Mouse (Mus musculus): ENCODE data around the gene 4931406P16Rik.
A peak's percentile ranks its signal among the peaks of the same experiment; 100 is the strongest.
"Not testable (repeated sequence)": the region's sequence is repeated elsewhere in the genome, so short reads cannot be mapped to it uniquely, and the experiment has no call there.

The 4931406P16Rik gene

GRCm38 (mm10) chr7:34313443-34313875 is at the start of gene 4931406P16Rik:
Gene 4931406P16Rik (minus strand): TSS chr7:34313551.
- peak; percentile 92 for DNase-seq

GRCm38 (mm10) chr7:34355629-34356028 is 42.3 kb upstream of the 4931406P16Rik start:
- no peak for DNase-seq

DNA sequence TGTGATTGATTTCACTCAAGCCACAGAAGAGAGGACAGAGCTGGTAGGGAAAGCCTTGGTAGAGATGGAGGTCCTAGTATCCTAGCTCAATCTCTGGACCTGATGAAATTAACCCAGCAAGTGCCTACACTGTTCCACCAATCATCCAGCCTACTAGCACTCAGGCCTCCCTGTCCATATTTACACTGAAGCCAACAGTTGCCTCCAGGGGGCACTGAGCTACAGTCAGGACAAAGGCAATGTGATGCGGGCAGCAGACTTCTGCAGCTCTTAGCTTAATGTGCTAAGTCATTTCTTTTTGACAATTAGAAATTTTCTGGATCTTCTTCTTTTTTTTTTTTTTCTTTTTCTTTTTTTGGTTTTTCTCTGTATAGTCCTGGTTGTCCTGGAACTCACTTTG is 38.6 kb upstream of the 4931406P16Rik start:
- peak; percentile 25 for DNase-seq

DNA sequence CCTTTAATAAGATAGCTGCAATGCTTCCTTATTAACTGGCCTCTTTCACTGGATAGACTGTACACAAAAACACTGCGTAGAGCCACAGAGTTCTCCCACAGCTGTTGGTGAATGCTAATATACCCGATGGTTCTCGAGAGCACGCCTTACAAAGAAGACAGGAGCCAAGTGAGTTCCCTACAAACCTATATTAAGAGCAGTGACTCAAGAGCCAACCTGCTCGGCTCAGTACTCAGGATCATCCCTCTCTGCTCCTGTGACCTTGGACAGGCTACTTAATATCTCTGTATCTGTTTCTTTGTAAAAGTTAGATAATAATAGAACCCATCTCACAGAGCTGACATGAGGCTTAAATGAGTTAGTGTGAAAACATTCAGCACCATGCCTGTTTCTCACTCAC is 36.8 kb upstream of the 4931406P16Rik start:
- DNase-seq, result no peak

DNA sequence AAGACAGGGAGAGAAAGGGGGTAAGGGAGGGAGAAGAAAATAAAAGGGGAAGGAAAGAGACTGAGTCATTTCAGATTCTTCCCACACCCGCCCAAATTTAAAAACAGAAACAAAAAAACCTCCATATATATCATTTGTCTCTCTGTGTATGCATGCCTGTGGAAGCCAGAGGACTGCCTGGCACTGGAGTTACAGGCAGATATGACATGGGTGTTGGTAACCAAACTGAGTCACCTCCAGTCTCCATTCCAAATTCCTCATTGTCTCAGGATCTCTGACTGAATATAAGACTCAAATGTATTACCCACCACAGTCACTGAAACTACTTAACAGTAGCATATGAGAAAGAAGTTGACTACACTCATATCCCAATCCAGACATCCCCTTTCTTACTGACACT is 34.7 kb upstream of the 4931406P16Rik start:
- DNase-seq, result no peak

- no peak for DNase-seq
These were observed 33.7 kb upstream of the 4931406P16Rik start for GRCm38 (mm10) chr7:34347041-34347440.

DNA sequence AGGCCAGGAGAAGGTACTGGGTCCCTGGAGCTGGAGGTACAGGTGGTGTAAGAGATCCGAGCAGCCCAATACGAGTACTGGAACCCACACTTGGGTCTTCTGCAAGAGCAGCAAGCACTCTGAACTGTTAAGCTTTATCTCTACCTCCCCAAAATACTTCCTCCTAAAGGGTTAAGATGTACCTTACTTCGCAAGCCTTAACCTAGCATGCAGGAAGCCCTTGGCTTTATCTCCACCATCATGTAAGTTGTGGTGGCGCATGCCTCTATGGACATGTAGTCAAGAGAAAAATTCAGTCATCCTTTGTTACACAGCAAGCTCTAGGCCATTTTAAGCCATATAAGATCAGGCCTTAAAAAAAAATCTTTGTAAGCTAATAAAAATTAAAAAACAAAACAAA is 33.2 kb upstream of the 4931406P16Rik start:
- no peak for DNase-seq

DNA sequence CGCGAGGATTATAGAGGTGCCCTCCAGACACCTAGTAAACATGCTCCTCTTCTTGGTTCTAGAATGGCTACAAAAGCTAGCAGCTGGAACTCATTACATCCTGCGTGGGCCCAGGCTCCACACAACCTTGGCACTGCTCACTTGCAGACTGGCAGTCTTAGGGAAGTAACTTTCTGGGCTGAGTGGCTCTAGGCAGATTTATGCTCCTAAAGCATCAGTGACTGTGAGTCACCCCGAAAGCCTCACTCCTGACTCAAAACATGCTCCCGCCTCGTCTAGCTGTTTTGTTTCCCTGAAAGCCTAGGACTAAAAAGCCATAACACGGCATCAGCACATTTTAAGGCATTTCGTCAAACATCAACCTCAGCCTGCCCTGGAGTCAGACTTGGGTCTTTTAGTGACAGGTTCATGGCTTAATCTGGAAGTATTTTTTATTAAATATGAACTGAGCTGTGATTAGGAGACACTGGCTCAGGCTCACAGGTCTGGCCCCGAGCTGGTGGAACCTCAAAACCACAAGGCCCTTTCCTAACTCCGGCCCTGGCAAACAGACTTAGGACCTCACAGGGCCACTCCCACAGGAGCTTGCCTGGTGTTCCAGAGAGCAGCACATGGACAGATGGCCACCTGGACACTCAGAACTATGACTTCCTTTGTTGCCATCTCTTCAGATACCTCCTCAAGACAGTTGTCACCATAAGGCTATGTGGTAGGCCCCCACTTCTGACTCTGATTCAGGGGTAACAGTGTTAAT is 28.9 kb upstream of the 4931406P16Rik start:
- no peak for DNase-seq

DNA sequence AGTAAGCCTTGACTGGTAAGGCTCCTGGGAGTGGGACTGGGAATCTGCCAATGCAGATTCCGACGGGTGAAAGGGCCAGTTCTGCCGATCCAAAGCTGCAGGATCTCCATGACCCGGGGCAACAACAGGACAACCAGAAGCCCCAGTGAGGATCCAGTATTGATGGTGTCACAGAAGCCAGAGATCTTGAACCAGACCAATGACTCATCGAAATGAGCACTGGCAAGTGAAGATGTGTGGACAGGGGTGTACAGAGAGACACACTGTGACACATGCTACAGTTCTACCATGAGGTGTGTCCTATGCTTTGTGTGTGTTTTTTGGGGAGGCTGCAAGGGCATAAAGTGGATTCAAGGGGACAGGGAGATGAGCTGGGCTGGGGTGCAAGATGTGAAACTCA is 27.5 kb upstream of the 4931406P16Rik start:
- DNase-seq, result no peak

GRCm38 (mm10) chr7:34339164-34339489 is 25.8 kb upstream of the 4931406P16Rik start:
- DNase-seq, result no peak

GRCm38 (mm10) chr7:34338445-34339163 is 25.3 kb upstream of the 4931406P16Rik start:
- DNase-seq, result no peak

DNA sequence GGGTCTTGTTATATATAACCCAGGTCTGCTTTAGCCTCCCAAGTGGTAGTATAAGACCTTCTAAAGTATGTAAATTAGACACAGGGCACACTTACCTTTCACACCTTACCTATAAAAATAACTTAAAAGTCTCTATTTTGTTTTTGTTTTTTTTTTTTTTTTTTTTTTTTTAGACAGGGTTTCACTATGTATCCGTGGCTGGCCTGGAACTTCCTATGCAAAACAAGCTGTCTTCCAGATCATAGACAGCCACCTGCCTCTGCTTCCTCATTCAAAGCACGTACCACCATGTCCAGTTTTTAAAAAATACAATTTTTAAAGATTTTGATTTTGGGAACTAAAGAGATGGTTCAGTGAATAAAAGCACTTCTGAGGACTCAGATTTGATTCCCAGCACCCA is 23.9 kb upstream of the 4931406P16Rik start:
- no peak for DNase-seq

DNA sequence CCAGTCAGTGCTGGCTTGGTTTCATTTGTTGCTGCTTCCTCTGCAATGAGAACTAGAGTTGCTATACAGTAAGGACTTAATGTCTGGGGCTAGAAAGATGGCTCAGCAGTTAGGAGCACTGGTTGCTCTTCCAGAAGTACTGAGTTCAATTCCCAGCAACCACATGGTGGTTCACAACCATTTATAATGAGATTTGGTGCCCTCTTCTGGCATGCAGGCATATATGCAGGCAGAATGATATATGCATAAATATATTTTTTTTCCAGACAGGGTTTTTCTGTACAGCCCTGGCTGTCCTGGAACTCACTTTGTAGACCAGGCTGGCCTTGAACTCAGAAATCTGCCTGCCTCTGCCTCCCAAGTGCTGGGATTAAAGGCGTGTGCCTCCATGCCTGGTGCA is 23.2 kb upstream of the 4931406P16Rik start:
- DNase-seq, result not testable (repeated sequence)

GRCm38 (mm10) chr7:34327493-34327892 is 14.1 kb upstream of the 4931406P16Rik start:
- DNase-seq, result no peak

DNA sequence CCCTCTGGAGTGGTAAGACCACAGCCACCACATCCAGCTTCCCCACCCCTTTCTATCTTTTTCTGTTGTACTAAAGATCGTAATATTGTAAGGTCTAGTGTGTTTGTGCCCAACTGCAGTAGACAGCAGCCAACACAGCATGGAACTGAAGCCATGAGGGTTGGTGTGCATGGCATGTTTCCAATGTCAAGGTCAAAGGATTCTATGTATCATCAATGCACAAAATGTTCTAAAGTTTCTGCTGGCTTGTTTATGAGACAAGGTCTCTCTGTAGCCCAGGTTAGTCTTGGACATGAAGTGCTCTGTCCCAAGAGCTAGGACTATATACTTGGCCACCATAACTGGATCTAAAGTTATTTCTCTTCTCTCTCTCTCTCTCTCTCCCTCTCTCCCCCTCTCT is 11.5 kb upstream of the 4931406P16Rik start:
- no peak for DNase-seq

DNA sequence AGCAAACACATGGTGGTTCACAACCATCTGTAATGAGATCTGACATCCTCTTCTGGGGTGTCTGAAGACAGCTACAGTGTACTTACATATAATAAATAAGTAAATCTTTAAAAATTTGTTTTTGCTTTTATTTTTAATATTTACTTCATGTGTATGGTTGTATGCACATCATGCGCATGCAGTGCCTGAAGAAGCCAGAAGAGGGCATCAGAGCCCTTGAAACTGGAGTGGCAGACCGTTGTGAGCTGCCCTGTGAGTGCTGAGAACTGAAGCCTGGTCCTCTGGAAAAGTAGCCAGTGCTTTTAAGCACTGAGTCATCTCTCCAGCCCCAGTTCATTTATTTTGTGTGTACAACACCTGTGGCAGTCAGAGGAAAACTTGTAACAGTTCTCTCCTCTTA is 10.7 kb upstream of the 4931406P16Rik start:
- DNase-seq, result no peak

DNA sequence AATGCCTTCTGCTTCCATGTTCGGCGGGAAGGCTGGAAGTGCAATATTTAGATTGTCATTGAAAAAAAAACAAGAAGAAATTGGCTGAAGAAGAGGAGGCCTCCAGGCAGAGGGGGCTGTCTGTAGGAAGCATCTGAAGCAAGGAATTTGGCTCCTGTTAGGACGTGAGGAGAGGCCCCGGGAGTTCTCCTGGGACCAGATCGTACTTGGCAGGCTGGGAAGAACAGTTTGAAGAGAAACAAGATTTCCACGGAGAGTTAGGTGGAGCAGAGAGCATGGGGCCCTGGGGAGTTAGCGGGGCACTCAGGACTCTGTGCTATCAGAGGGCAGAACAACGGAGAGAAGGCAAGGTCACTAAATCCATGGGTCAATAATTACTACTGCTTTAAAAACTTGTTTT is 10.0 kb upstream of the 4931406P16Rik start:
- DNase-seq, result no peak

- no peak for DNase-seq
These were observed 8.6 kb upstream of the 4931406P16Rik start for GRCm38 (mm10) chr7:34321958-34322357.

DNA sequence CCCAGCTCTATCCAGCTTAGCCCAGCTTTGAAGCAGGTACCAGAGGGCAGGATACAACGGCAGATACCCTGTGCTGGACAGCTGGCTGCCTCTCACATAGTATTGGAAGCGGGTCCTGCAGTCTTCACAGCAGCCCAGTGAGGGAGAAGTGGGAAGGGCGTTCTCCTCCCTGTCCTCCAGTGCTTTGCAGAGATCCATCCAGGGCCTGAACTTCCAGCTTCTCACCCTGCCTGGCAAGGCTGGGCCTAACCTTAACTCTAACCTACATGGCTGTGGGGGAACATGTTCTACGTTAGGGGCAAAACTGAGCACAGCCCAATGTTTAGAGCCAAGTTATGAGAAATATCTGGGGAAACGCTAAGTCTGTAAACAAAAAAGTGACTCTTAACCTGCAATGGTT is 7.8 kb upstream of the 4931406P16Rik start:
- DNase-seq, result no peak

DNA sequence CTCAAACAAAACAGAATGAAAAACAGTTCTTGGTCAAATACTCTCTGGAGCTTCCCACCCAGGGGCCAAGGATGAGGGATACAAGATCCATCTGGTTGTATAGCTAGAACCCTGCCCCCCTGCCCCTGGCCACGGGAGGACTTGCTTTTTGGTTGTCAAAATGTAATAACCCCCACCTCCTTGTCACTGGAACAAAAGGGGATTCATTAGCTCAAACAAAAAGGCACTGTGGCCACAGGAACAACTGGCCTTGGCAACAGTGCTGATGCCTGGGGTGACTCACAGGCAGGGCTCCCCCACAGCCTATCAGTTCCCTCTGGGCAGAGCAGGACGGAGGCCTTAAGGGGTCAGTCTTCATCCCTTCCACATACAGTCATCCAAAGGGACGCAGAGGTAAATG is 6.6 kb upstream of the 4931406P16Rik start:
- DNase-seq, result no peak

DNA sequence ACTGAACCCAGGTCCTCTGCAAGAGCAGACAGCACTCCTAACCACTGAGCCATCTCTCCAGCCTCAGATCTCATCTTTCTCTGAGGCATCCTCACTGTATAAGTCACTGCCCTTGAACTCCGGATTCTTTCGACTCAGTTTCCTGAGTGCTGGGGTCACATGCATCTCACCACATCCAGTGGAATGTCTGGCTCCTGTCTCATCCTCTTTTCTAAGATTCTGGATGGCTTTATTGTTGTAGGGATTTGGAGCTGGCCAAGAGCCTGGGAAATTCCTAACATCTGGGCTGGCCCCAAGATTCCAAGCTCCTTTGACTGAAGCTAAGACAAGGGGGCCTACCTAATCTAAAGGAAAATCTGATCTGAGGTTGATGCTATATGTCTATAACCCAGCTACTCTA is 5.8 kb upstream of the 4931406P16Rik start:
- DNase-seq, result no peak

DNA sequence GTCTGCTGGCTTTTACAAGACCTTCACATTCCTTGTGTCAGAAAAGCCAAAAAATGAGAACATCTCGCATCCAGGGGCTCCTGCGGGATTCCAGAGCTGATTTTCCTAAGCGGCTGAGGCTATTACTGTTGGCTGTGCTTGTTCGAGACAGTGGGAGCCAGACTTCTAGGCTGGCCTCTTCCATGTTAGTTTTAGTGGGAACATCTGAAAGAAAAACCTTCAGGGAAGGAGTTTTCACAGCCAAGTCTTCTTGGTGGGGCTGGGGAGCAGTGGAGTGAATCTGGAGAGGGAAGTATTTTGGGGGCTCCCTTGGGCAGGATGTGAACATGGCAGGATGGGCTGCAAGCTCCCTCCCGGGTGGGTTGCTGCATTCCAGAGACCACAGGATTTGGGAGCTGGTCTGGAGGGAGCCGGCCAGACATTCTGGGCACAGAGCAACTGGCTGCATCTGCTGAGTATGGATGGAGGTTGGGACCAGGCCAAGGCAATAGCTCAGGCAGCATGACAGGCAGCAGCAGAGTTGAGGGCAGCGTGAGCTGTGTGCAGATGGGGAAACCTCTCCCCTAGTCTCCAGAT is 4.6 kb upstream of the 4931406P16Rik start:
- DNase-seq, result no peak

DNA sequence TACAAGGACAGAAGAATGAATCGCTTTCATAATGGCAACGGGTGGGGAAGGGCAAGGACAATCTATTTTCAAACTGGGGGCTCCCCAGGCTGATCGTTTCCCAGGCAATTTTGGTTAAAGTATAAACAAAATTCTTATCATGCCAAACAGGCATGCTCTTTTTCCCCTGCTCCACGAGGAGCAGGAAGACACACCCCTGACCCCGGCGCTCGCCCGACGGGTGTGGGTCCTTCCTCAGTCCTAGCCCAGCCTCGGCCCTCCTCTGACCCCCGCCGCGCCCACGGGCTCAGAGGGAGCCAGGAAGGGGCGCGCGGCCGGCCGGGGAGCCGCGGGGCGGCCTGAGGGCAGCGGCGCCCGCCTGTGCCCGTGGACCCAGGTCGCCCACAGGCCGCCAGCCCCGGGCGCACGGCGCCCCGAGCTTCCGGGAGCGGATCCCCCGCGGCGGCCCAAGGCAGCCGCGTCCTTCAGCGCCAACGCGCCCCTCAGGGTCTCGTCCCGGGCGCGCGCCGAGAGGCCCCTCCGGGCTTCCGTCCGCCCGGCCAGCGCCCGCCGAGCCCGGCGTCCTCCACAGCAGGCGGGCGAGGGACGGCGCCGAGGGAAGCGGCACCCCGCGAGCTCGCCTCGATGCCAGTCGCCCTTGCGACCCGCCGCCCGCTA is 437 bp downstream of the 4931406P16Rik start:
- peak; percentile 74 for DNase-seq
